Mouse (Mus musculus): ENCODE measurements around the gene Pdilt.

DNA sequence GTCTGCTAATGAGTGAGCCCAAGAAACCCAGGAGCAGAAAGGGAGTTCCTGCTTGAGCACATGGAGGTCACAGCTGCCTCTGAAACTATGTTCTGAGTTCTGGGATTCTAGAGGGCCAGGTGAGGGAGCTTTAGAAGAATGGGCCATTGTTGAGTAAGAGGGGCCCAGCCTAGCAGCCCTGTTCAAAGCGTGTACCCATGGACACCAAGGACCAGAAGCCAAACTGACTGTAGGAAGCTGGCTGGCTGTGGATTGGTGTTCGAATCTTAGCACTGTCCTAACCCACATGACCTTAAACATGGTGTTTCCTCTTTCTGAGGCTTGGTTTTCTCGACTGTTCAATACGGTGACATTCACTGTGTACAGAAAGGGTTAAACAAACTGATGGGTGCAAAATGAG, at the start of gene Pdilt:
- no peak for TF ChIP-seq POLR2A (IDR thresholded peaks at IDR 0.05; ENCODE audit: extremely low read depth, insufficient read depth, low read length)
- no peak for TF ChIP-seq CTCF (IDR thresholded peaks at IDR 0.05; ENCODE audit: extremely low read depth, insufficient read depth, low read length)
